Mouse (Mus musculus) frontal cortex, adult (tissue): ENCODE measurements around the gene Tada1.

Experiments used
- ATAC-seq: cut with Nextera tagmentation; 2 replicates; pipeline ENCODE4 v1.9.2; 2017; ENCODE audit warnings: mild to moderate bottlenecking, moderate library complexity, mixed read lengths; ENCODE audit not compliant: low TSS enrichment

Tada1 gene

DNA sequence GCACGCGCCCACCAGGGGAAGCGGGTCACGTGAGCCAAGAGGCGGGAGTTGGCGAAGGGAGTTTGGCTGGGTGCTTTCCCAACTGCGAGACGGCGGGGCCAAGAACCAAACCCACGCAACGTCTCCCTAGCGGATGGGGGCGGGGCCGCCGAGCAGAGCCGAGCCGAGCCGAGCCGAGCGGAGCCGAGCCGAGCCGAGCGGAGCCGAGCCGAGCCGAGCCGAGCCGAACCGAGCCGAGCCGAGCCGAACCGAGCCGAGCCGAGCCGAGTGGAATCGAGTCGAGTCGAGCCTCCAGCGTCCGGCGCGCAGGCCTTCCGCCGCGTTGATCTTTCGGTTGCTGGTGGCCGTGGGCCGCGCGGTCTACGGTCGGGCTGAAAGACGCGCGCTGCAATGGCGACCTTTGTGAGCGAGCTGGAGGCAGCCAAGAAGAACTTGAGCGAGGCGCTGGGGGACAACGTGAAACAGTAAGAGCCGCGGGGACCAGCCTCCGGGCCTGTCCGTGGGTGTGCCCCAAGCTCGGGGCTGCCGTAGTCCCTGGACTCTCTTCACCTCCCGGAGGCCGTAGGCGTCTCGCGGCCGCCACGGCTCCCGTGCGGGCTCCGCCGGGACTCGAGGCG is at the start of gene Tada1:
Gene Tada1 (plus strand): TSS at position 85 of the 617 bp plus-strand sequence.
- ATAC-seq: peak; percentile 89

DNA sequence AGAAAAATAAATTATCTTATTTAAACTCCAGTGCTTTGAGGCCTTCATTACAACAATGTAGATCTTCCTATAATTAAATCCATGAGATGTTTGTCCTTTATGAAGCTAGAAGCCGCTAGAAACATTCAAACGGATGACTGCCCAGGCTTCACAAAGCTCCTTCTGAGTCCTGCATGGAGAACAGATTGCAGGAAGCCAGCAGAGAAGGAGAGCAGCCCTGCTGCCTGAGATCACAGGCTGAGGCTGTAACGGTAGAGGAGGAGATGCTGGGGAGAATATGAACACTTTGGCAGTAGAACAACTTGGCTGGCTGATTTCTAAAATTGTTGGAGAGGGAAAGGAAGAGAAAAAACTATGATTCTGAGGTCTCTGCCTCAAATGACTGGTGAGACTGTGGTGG is 48.1 kb upstream of the Tada1 start:
- ATAC-seq: peak; percentile 97

DNA sequence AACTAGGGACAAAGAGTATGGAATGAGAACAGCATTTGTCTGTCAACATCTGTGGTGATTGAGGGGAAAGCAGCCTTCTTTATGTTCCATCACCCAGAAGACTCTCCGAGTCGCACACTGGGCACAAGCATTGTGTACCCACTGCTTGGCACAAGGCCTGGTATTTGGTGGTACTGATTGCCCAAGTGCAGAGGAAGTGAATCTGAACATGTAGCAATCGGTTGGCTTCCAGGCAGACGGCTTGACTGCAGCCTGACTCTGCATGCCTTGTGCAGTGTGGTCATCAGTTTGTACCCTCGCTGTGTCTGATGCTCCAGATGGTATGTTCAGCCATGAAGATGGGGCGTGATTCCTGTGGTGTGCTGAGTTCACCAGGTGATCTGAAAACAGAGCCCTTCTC is 39.8 kb upstream of the Tada1 start:
- ATAC-seq: 0 out of 2 replicates have a peak, but pooled peaks have one; percentile 47

DNA sequence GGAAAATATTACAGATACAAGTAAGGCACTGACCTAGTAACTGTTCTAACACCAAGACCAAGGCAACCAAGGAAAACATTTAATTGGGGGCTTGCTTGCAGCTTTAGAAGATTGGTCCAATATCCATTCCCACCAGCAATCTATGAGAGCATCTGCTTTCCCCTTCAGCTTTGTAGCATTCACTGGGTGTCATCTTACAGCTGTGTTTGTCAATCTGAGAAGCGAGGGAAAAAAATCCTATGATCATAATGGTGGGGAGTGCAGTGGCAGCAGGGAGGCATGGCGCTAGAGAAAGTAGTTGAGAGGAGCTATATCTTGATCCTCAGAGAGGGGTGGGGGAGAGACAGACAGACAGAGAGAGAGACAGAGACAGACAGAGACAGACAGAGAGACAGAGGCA is 36.8 kb upstream of the Tada1 start:
- ATAC-seq: no peak

DNA sequence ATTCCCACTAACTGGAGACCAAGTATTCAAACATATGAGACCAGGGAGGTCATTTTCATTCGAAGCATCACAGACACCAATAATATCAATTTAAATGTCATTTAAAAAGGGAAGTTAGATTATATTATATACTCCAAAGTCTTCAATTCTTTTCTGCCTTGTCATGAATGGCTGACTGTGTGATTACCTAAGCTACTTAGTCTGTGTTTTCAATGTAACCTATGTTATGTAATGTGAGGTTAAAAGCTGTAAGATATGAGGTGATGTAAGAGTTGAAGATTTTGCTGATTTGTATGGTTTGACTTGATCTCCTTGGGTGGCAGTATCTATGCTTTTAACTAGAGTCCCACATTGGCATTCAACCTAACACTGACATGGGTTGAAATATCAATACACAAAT is 36.4 kb upstream of the Tada1 start:
- ATAC-seq: no peak

DNA sequence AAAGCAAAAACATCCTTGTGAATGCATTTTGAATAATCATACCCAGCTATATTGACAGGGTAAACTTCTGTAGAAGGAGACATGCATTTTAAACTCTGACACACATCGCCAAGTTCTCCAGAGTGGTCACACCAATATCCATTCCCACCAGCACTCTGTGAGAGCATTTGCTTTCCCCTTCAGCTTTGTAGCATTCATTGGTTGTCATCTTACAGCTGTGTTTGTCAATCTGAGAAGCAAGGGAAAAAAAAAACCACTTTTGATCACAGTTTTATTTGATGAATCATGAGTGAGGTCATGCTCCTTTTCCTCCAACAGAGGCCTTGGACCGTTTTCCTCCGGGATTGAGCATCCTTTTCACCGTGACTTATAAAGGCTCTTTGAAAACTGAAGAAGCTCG is 35.3 kb upstream of the Tada1 start:
- no peak for ATAC-seq

DNA sequence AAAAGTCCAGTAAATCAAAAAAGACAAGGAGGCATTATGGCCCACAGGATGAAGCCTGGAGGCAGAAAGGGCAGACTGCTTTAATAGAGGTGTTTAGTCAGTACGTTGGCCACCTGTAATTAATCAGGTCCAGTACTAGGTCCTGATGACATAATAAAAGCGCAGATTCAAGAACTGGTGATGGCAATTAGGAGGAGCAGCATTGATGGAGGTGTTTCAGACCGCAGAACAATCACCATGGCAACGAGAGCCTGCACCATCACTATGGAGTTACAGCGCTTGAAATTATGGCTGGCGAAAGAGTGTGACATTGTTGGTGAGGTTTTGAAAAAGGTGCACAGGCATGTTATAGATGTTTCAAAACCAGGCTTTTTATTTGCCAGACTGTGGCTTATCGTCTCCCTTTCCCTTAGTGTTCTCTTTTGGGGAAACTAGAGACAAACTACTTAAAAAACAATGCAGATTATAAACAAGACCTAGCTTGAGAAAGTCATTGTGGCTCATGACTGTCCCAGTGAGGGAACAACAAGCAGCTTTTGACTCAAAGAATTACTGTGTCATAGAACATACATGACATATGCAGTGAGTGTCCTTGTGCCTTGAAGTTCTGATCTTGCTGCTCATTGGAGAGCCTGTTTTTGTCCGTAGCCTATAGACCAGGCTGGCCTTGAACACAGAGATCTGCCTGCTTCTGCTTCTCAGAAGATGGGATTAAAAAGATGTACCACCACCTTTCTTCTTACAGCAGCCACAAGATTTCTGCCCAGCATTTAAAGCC is 34.4 kb upstream of the Tada1 start:
- peak; percentile 68; the same call in 1 of the 2 replicates for ATAC-seq

DNA sequence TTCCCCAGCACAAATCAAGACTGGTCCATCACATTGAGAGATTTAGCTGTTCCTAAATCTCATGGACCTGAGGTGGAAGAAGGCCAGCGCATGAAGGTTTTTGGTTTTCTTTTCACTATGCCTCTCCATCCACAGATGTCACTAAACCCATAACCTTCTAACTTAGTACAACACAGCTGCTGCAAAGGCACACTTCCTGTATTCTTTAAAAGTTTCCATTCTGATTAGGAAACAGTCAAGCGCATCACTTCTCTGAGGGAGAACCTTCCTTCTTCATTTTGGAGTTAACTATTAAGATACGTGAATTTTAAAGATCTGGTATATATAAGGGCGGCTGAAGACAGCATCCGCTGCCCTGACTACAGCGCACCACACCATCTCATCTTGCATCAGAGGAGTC is 33.3 kb upstream of the Tada1 start:
- ATAC-seq: no peak

DNA sequence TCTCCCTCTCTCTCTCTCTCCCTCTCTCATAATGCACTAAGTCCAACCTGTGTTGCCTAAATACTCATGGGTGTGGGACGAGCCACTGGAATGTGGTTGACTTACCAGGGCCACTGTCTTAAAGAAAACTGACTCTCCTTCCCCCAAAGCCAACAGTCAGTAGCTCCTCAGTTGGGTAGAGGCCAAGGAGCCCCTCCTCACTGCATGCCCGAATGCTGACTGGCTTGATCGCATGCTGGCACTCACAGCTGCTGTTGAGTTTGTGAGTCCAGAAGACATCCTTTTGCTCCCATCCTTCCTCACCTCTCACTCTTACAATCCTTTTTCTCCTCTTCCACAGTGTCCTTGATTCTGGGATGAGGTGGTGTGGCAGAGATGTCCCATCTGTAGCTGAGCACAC is 32.0 kb upstream of the Tada1 start:
- ATAC-seq: no peak

DNA sequence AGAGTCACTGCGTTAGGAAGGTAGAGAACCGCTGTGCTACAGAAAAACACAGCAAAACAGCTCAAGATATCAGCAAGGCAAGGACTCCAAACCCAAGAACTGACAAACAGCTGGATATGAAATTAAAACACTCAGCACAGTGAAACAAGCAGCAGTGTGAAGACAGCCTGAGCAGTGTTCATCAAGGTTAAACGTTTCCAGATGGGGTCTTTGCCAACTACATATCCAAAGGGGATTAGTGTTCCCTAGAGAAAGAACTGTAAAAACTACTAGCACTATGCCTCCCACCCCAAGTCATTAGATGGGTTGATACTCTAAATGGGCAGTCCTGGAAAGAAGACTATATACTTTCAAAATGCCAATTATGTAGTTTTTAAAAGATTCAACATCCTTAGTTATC is 29.6 kb upstream of the Tada1 start:
- ATAC-seq: no peak

DNA sequence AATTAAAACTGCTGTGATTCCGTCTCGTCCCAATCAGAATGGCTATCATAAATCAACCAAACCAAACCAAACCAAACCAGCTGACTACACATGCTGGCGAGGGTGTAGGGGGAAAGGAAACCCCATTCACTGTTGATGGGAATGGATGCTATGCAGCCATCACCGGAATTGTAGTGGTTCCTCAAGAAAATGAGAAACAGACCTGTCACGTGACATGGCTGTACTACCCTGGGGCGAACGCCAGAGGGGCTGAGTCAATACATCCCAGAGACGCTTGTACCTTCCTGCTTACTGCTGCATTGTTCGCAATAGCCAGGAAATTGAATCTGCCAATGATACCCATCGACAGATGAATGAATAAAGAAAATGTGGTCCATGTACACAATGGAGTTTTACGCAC is 29.1 kb upstream of the Tada1 start:
- no peak for ATAC-seq

DNA sequence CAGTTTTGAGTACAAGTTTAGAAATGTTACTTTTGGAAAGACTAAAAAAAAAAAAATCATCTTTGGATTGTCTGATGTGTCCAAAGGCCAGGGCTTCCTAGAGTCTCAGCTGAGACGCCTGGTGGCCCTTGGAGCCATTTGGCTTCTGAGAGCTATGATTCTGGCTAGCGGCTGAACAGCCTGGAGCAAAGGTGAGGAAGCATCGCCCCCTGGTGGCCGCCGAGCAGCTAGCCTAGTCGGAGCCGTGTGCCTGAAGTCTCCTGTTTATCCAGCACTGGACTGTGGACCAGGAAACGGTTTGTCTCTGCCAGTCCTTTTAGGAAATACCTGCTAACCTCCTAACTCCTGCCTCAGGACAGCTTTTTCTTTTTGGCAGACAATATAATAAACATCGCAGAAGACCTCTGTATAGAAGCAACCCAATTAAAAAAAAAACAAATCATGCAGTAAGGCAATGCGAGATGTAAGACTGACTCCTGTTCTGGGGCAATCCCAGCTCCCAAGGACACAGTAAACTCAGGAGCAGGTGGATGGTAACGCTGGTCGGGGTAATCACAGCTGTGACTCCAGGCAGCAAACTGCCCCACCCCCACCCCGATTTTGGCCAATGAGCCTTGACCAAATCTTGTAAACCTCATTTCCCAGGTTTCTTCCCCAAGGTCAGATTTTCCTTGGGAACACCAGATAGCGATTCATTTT is 18.6 kb upstream of the Tada1 start:
- ATAC-seq: peak; percentile 99

DNA sequence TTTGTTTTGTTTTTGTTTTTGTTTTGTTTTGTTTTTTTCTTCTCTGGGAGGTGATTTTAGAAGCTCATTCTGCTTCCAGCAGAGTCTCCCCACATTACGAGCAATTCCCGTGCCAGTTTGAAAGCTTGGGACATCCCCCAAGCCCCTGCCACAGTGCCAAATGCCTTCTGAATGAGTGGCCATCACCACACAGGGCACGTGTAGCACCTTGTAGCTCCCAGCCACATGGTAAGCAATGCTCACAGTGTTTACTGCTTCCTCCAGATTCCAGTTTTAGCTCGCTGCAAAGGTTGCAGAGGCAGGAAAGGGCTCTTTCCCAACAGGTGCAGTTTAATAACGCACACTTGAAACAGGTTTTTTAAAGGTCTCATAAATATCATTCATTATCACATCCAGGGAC is 18.0 kb upstream of the Tada1 start:
- ATAC-seq: no peak

DNA sequence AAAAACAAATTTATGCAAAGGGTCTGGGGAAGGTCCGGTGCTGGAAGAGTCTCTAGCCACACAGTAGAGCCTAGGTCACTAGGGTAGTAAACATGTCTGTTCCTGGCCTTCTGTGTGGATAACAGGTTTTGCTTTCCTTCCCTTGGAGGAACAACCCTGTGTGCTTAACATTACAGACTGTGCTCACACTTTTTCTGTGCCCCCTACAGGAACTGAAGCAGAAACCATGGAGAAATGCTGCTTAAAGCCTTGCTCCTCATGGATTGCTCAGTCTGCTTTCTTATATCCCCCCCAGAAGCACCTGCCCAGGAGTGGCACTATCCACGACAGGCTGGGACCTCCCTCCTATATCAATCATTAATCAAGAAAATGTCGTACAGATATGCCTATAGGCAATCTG is 17.1 kb upstream of the Tada1 start:
- ATAC-seq: no peak

DNA sequence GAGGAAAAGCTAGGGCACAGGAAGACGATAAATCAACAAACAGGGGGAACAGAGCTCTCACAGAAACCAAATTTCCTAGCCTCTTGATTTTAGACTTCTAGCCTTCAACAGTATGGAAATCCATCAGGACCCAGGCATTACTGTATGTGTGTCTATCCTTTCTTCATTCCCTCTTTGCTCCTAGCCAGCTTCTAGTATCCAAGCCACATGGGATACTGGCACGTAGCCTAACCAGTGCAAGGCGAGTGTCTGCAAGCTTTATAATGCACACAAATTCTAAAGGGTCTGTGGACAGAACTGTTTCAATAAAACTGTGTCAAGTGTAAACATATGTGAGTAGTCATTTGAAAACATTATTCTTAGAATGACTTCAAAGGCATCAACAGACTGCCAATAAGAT is 16.2 kb upstream of the Tada1 start:
- no peak for ATAC-seq

DNA sequence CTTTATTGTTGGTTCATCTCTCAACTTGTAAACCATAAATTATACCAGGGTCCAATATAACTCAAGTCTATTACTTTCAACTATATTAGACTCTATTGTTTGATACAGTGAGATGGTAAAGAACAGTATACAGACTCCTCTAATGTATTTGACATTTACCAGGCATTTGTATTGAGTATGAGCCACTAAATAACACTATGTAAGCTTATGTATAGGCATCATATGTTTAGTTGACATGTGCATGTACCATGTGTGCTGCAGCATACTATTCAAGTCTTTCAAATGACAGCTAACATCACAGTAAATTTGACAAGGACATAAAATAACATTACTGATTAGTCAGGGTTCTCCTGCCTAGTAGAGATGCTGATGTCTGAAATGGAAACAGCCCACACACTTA is 15.8 kb upstream of the Tada1 start:
- ATAC-seq: no peak

DNA sequence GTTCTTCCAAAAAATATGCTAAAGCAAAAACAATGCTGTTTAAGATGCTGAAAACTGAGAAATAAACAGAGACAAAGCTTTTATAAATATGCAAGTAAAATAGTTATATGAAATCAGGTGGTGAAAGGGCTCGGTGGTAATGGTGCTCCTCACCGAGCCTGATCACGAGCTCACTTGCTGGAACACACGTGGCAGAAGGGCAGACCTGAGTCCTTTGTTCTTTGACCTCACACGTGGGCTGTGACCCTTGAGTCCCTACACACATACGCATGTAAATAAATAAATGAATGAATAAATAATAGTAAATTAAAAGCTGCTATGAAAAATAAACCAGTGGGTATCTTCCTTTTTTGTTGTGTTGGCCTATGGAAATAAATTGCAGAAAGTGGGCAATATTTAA is 1.7 kb upstream of the Tada1 start:
- ATAC-seq: no peak

DNA sequence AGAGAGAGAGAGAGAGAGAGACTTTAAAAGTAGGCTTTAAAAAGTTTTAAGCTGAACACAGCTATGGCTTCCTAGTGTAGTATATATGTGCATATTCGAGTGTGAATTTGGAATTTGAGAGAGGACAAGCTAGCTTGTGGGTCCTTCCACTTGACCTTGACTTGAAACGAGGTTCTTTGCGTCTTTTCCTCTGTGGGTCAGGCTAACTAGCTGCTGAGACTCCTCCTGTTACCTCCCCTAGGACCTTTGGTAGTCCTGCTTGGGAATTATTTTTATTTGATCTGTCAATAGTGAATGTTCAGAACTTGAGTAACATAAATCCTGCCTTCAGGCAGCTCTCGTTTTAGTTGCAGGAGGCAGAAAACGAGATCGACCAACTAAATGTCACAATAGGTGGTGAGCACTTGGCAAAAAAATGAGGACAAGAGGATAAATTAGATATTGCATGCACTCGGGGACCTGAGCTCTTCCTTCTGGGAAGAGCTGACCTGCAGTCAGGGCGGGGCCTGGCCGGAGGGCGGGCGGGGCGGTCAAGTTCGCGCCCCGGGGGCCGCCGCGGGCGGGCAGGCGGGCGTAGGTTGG is 375 bp upstream of the Tada1 start:
- no peak; the same call in 1 of the 2 replicates for ATAC-seq

DNA sequence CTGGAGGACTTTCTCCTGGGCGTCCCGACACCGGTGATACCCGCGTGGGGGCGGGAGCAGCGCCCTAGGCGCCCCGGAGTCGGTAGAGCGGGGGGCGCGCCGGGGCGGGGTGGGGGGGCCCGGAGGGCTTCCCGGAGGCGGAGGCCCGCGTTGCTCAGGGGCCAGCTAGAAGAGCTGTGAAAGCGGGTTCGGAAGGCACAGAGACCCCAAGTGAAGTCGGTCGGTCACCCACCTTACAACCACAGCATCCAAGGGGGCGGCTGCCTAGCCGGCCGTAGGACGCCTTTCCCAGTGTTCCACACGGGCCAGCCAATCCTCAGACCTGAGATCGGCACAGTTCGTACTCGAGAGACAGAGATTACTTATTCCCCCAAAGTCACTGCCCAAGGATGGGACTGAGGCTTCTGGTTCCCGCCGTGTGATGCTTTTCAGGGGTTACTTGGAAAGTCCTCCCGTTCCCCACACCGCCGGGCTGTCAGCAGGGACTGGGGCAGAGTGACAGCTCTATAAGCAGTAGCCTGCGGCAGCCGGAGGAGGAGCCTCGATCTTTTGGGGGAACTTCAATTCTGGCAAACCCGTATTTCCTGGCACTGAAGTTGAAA is 834 bp downstream of the Tada1 start:
- ATAC-seq: peak; percentile 50

DNA sequence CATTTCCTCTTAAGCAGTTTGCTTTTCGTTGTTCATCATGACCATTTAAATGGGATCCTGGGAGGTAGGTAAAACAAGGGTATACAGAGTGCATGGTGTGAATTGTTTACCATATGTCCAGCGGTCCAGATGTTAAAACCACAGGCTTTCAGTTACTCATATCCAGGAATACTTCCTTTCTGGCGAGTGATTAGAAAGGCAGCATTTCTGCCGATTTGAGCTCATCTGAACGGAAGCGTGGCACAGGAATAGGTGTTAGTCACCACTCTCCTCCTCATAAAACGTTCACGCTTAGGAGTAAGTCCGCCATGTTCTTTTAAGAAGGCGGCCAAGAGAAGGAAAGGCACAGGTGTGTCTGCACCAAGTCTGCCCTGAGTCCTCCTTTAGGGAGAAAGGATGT is 2.4 kb downstream of the Tada1 start:
- no peak for ATAC-seq

DNA sequence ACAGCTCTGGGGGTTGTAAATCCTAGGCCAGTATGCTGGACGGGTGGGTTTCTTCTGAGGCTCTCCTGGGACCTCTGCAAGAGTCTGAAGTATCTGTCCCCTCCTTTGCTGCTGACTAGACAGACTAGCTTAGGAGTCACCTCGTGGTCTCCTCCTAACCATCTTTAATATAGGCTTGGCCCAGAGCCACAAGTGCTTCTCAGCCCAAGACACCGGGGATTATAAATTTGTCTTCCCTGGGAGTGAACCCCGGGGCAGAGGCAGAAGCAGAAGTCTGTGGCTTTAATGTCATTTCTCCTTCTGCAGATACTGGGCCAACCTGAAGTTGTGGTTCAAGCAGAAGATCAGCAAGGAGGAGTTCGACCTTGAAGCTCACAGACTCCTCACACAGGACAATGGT is 2.9 kb downstream of the Tada1 start:
- ATAC-seq: no peak

DNA sequence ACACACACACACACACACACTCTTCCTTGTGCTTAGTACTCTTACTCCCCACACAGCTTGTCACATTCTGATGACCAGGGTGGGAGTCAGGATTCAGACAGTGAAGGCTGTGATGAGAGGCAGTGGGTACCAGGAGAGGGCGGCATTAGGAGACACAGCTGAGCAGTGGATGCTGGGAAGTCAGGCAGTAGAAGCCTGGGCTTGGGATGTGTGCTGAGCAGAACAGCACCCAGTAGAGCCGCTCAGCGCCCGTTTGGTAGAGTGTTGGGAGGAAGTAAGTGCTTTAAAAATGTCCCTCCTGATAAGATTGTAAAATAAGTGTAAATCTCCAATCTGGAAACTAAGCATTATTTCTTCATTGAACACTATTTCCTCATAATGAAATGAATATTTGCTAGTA is 3.7 kb downstream of the Tada1 start:
- ATAC-seq: no peak
